Mouse (Mus musculus) MEL (cell line): ENCODE measurements around the gene Cbx4. TPM values are rescaled to one million over a fixed set of nuclear protein-coding genes. Genes with fewer than 3 reads are reported as not detected.

ENCODE experiments used
- DNase-seq: peaks from one replicate; pipeline ENCODE4 v3.0.0; 2011; ENCODE audit warnings: low read depth, low spot score
- H3K27ac ChIP-seq: 2 replicates; pipeline ENCODE4 v1.5.1; 2012; ENCODE audit warnings: low read depth, mild to moderate bottlenecking, control low read depth, low read length, moderate library complexity; ENCODE audit not compliant: control insufficient read depth
- H3K27me3 ChIP-seq, 2 experiments: fragments of 150-350 bp in 1 of 2; sonication (generic) in 1 of 2; 2 replicates each; pipeline ENCODE4 v1.6.1; 2012; ENCODE audit warnings: low read length in 2 of 2, mild to moderate bottlenecking in 2 of 2, improper control_type of control experiment in 1 of 2, moderate library complexity in 1 of 2; ENCODE audit not compliant: insufficient read depth in 2 of 2, control insufficient read depth in 1 of 2
- H3K36me3 ChIP-seq, 2 experiments: 2 replicates each; pipeline ENCODE4 v1.6.1; 2012 to 2014; ENCODE audit warnings: low read length in 2 of 2, improper control_type of control experiment in 1 of 2, inconsistent platforms in 1 of 2, mild to moderate bottlenecking in 1 of 2; ENCODE audit not compliant: insufficient read depth in 2 of 2, control insufficient read depth in 1 of 2
- H3K4me1 ChIP-seq, 2 experiments: fragments of 150-350 bp in 1 of 2; sonication (generic) in 1 of 2; 2 replicates each; pipeline ENCODE4 v1.6.1; 2012; ENCODE audit warnings: low read length in 2 of 2, improper control_type of control experiment in 1 of 2, mild to moderate bottlenecking in 1 of 2; ENCODE audit not compliant: insufficient read depth in 2 of 2, control insufficient read depth in 1 of 2
- H3K4me3 ChIP-seq, 2 experiments: fragments of 150-350 bp in 1 of 2; sonication (generic) in 1 of 2; 2 replicates each; pipeline ENCODE4 v1.5.1; 2012; ENCODE audit warnings: low read depth in 2 of 2, low read length in 2 of 2, mild to moderate bottlenecking in 2 of 2, moderate library complexity in 2 of 2, control low read depth in 1 of 2, improper control_type of control experiment in 1 of 2; ENCODE audit not compliant: control insufficient read depth in 1 of 2, insufficient read depth in 1 of 2
- H3K79me2 ChIP-seq: 2 replicates; pipeline ENCODE4 v1.6.1; 2012; ENCODE audit warnings: mild to moderate bottlenecking, low read length, moderate library complexity; ENCODE audit not compliant: control insufficient read depth, poor library complexity, insufficient read depth
- H3K9ac ChIP-seq: 2 replicates; pipeline ENCODE4 v1.6.1; 2012; ENCODE audit warnings: low read depth, mild to moderate bottlenecking, control low read depth, low read length, moderate library complexity; ENCODE audit not compliant: control insufficient read depth, poor library complexity, severe bottlenecking
- H3K9me3 ChIP-seq: fragments of 150-350 bp; sonication (generic); replicated peaks from 2 replicates; pipeline ENCODE4 v1.6.1; 2012; ENCODE audit warnings: mild to moderate bottlenecking, low read length, improper control_type of control experiment, moderate library complexity; ENCODE audit not compliant: insufficient read depth
- CTCF ChIP-seq, 3 experiments: IDR thresholded peaks in 2 of 3; conservative IDR thresholded peaks in 1 of 3; 2 replicates each; pipeline ENCODE4 v1.5.1; 2011 to 2012; ENCODE audit warnings: low read length in 3 of 3, low read depth in 2 of 3, mild to moderate bottlenecking in 2 of 3, improper control_type of control experiment in 1 of 3, inconsistent platforms in 1 of 3, mixed read lengths in 1 of 3, moderate library complexity in 1 of 3; ENCODE audit not compliant: control insufficient read depth in 1 of 3, insufficient read depth in 1 of 3, poor library complexity in 1 of 3, severe bottlenecking in 1 of 3
- E2F4 ChIP-seq: IDR thresholded peaks from 2 replicates; pipeline ENCODE4 v1.6.1; 2011; ENCODE audit warnings: low read depth, low read length, improper control_type of control experiment, borderline replicate concordance
- GABPA ChIP-seq: IDR thresholded peaks from 2 replicates; pipeline ENCODE4 v1.6.1; 2012; ENCODE audit warnings: low read depth, mild to moderate bottlenecking, inconsistent platforms, low read length, improper control_type of control experiment, moderate library complexity
- HCFC1 ChIP-seq: IDR thresholded peaks from 2 replicates; pipeline ENCODE4 v1.6.1; 2012; ENCODE audit warnings: low read depth, mild to moderate bottlenecking, inconsistent platforms, low read length, improper control_type of control experiment, moderate library complexity
- JUND ChIP-seq: IDR thresholded peaks from 2 replicates; pipeline ENCODE4 v1.6.1; 2011; ENCODE audit warnings: low read depth, mild to moderate bottlenecking, improper control_type of control experiment, low read length
- MAFK ChIP-seq: IDR thresholded peaks from 2 replicates; pipeline ENCODE4 v1.6.1; 2011; ENCODE audit warnings: low read depth, mild to moderate bottlenecking, low read length, improper control_type of control experiment, borderline replicate concordance
- MAX ChIP-seq: IDR thresholded peaks from 2 replicates; pipeline ENCODE4 v1.6.1; 2011; ENCODE audit warnings: low read length, improper control_type of control experiment
- MAZ ChIP-seq: IDR thresholded peaks from 2 replicates; pipeline ENCODE4 v1.6.1; 2012; ENCODE audit warnings: low read depth, mild to moderate bottlenecking, inconsistent platforms, low read length, improper control_type of control experiment
- MEF2A ChIP-seq: IDR thresholded peaks from 2 replicates; pipeline ENCODE4 v1.6.1; 2014; ENCODE audit warnings: low read depth, mild to moderate bottlenecking, inconsistent platforms, low read length, improper control_type of control experiment; ENCODE audit not compliant: poor library complexity, insufficient replicate concordance, severe bottlenecking; ENCODE audit errors: extremely low read depth
- MXI1 ChIP-seq: IDR thresholded peaks from 2 replicates; pipeline ENCODE4 v1.6.1; 2011; ENCODE audit warnings: mild to moderate bottlenecking, low read depth, low read length, improper control_type of control experiment
- MYB ChIP-seq: IDR thresholded peaks from 2 replicates; pipeline ENCODE4 v1.6.1; 2011; ENCODE audit warnings: mild to moderate bottlenecking, low read depth, low read length, improper control_type of control experiment
- MYC ChIP-seq: IDR thresholded peaks from 2 replicates; pipeline ENCODE4 v1.6.1; 2011; ENCODE audit warnings: low read depth, mild to moderate bottlenecking, low read length, improper control_type of control experiment, moderate library complexity
- NELFE ChIP-seq: IDR thresholded peaks from 2 replicates; pipeline ENCODE4 v1.6.1; 2011; ENCODE audit warnings: low read depth, low read length, improper control_type of control experiment
- NRF1 ChIP-seq: IDR thresholded peaks from 2 replicates; pipeline ENCODE4 v1.6.1; 2014; ENCODE audit warnings: low read depth, mild to moderate bottlenecking, inconsistent platforms, low read length, improper control_type of control experiment, moderate library complexity; ENCODE audit not compliant: poor library complexity, insufficient read depth, severe bottlenecking
- POLR2A ChIP-seq, 2 experiments: IDR thresholded peaks; 2 replicates each; pipeline ENCODE4 v1.6.1; 2011 to 2012; ENCODE audit warnings: low read length in 2 of 2, mild to moderate bottlenecking in 2 of 2, control low read depth in 1 of 2, improper control_type of control experiment in 1 of 2, low read depth in 1 of 2, moderate library complexity in 1 of 2; ENCODE audit not compliant: control insufficient read depth in 1 of 2, insufficient read depth in 1 of 2, poor library complexity in 1 of 2
- POLR2AphosphoS2 ChIP-seq: IDR thresholded peaks from 2 replicates; pipeline ENCODE4 v1.6.1; 2011; ENCODE audit warnings: low read length, improper control_type of control experiment
- RAD21 ChIP-seq: IDR thresholded peaks from 2 replicates; pipeline ENCODE4 v1.6.1; 2011; ENCODE audit warnings: mild to moderate bottlenecking, low read depth, low read length, improper control_type of control experiment
- TBP ChIP-seq: IDR thresholded peaks from 2 replicates; pipeline ENCODE4 v1.8.0; 2011; ENCODE audit warnings: low read depth, low read length, improper control_type of control experiment
- UBTF ChIP-seq: IDR thresholded peaks from 2 replicates; pipeline ENCODE4 v1.6.1; 2012; ENCODE audit warnings: low read depth, mild to moderate bottlenecking, inconsistent platforms, low read length, improper control_type of control experiment, moderate library complexity, borderline replicate concordance; ENCODE audit not compliant: insufficient read depth
- USF1 ChIP-seq: IDR thresholded peaks from 2 replicates; pipeline ENCODE4 v1.6.1; 2014; ENCODE audit warnings: low read depth, mild to moderate bottlenecking, inconsistent platforms, low read length, improper control_type of control experiment, moderate library complexity
- USF2 ChIP-seq, 2 experiments: IDR thresholded peaks; 2 replicates each; pipeline ENCODE4 v1.6.1; 2011 to 2012; ENCODE audit warnings: improper control_type of control experiment in 2 of 2, low read length in 2 of 2, borderline replicate concordance in 1 of 2, inconsistent platforms in 1 of 2, low read depth in 1 of 2, mild to moderate bottlenecking in 1 of 2; ENCODE audit not compliant: insufficient read depth in 1 of 2
- ZC3H11A ChIP-seq: IDR thresholded peaks from 2 replicates; pipeline ENCODE4 v1.6.1; 2012; ENCODE audit warnings: low read depth, mild to moderate bottlenecking, inconsistent platforms, low read length, improper control_type of control experiment
- ZKSCAN1 ChIP-seq: IDR thresholded peaks from 2 replicates; pipeline ENCODE4 v1.6.1; 2012; ENCODE audit warnings: low read depth, mild to moderate bottlenecking, inconsistent platforms, low read length, improper control_type of control experiment, moderate library complexity
- ZNF384 ChIP-seq: IDR thresholded peaks from 2 replicates; pipeline ENCODE4 v1.6.1; 2012; ENCODE audit warnings: low read depth, mild to moderate bottlenecking, inconsistent platforms, low read length, improper control_type of control experiment
- polyA plus RNA-seq, 2 experiments: library from polyadenylated mRNA; stranded (reverse) in 1 of 2; unstranded in 1 of 2; fragments of >175 nt in 1 of 2; fragments of >200 nt in 1 of 2; gene quantifications; 2 replicates each; pipeline versions ENCODE4 v1.2.1 to v1.2.4; 2012; ENCODE audit warnings: low replicate concordance in 2 of 2, low read depth in 1 of 2; ENCODE audit not compliant: insufficient read length in 2 of 2, insufficient read depth in 1 of 2, missing spikeins in 1 of 2
- total RNA-seq: library from RNA; depleted of rRNA; stranded (reverse); fragments of 300-350 nt; gene quantifications from 2 replicates; pipeline ENCODE4 v1.2.3, GENCODE M21; 2012

Gene Cbx4
- total and polyA plus RNA-seq, 3 experiments: 8.0 to 22.6 TPM; not detected in 1

DNA sequence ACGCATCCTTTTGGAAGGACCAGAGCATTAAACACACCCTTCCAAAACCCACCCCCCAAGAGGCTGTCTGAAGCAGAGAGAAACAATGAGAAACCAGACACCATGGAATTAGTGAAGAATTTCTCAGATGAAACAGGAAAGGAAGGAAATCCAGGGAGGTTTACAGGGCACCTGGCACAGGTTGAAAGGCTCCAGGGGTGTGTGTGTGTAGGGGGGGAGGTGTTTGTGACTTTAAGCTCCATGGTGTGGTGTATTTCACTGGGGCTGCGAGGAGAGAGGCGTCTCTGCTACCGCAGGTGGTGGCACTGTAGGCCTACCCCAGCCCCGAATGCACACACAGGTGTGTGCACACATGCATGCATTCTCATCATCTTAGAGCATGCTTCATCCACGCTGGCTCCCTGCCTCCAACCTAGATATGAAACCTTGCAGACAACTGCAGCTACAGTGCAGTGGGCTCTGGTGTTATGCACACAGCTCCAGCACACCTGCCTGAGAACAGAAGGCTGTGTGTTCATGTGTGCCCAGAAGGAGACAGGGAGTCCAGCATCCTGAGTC is 12.1 kb downstream of the Cbx4 start:
- H3K4me3 ChIP-seq: no peak overlapping the region
- no peak for DNase-seq
- H3K27ac ChIP-seq: no peak overlapping the region
- no peaks in the 10 kb centered on the region for H3K9me3 ChIP-seq
- H3K4me1 ChIP-seq: no peaks in the 10 kb centered on the region
- no peaks in the 10 kb centered on the region for H3K36me3 ChIP-seq
- no peaks in the 10 kb centered on the region for H3K79me2 ChIP-seq
- H3K9ac ChIP-seq: no peak overlapping the region
- H3K27me3 ChIP-seq: peaks cover 0 to 9% of the 10 kb centered on the region in 2 experiments; a peak in 3 of 4 replicates
- no peak for TF ChIP-seq NRF1
- TF ChIP-seq USF1: no peak
- no peak for TF ChIP-seq ZC3H11A
- no peak for TF ChIP-seq MAX
- no peak for TF ChIP-seq UBTF
- no peak for TF ChIP-seq TBP
- no peak for TF ChIP-seq ZKSCAN1
- no peak for TF ChIP-seq NELFE
- no peak for TF ChIP-seq MYC
- no peak for TF ChIP-seq CTCF (IDR thresholded peaks at IDR 0.05 in 2 of 3, conservative IDR thresholded peaks at IDR 0.05 in 1 of 3; ENCODE audit: control insufficient read depth in 1 of 3, insufficient read depth in 1 of 3, low read depth in 2 of 3, low read length in 3 of 3, poor library complexity in 1 of 3, severe bottlenecking in 1 of 3)
- no peak for TF ChIP-seq ZNF384
- TF ChIP-seq GABPA: no peak
- TF ChIP-seq POLR2A (IDR thresholded peaks at IDR 0.05; ENCODE audit: control insufficient read depth in 1 of 2, insufficient read depth in 1 of 2, low read depth in 1 of 2, low read length in 2 of 2, poor library complexity in 1 of 2): no peak
- no peak for TF ChIP-seq MEF2A
- no peak for TF ChIP-seq POLR2AphosphoS2
- no peak for TF ChIP-seq MYB
- TF ChIP-seq RAD21: no peak
- TF ChIP-seq USF2 (IDR thresholded peaks at IDR 0.05; ENCODE audit: borderline replicate concordance in 1 of 2, insufficient read depth in 1 of 2, low read depth in 1 of 2, low read length in 2 of 2): no peak
- no peak for TF ChIP-seq MXI1

DNA sequence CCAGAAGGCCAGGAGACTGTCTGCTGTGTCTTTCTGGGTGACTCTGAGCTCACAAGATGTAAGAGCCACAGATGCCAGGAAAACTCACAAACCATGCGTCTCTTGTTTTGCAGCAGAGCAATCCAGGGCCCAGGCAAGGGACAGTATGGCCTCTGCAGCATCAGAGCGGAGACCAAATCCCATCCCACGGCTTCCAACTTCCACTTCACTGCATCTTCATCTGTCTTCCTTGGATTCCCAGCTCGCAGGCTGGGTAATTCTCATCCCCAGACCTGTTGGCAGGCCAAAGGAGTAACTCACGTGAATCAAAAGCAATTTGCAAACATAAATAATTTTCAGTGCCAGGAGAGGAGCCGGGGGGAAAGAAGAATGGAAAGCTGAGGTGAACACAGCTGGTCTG is 13.0 kb downstream of the Cbx4 start:
- H3K79me2 ChIP-seq: no peaks in the 10 kb centered on the region
- no peaks in the 10 kb centered on the region for H3K4me1 ChIP-seq
- H3K9ac ChIP-seq: no peak overlapping the region
- no peak overlapping the region for H3K27ac ChIP-seq
- TF ChIP-seq ZC3H11A (no peak), UBTF (no peak), MAZ (no peak), POLR2AphosphoS2 (no peak), NRF1 (no peak), TBP (no peak), MAX (no peak), E2F4 (no peak), NELFE (no peak), HCFC1 (no peak), MEF2A (no peak), JUND (no peak), MAFK (no peak), MYC (no peak)
- TF ChIP-seq, all 39 proteins: peak for 0
- Histone ChIP-seq H3K27me3 (peaks cover 0 to 9% of the 10 kb centered on the region in 2 experiments; a peak in 3 of 4 replicates), H3K4me3 (no peak overlapping the region), H3K36me3 (no peaks in the 10 kb centered on the region), H3K9me3 (no peaks in the 10 kb centered on the region)
- DNase-seq: no peak
